Mouse (Mus musculus) heart, embryonic 12.5 days (tissue): Measurements from ENCODE around the gene Anks1b. TPM values are rescaled to one million over a fixed set of nuclear protein-coding genes. Genes with fewer than 3 reads are reported as not detected.

Experiments
- ATAC-seq: fragments of 200-750 bp; cut with Nextera tagmentation; 2 replicates; pipeline ENCODE4 v1.8.0; 2017; ENCODE audit warnings: moderate TSS enrichment, moderate library complexity; ENCODE audit not compliant: insufficient number of reproducible peaks, low FRiP score
- H3K27ac ChIP-seq: fragments of 300-500 bp; sonication (generic); 2 replicates; pipeline ENCODE4 v1.5.1; 2016; ENCODE audit warnings: mild to moderate bottlenecking, moderate library complexity; ENCODE audit not compliant: poor library complexity, severe bottlenecking
- H3K27me3 ChIP-seq: fragments of 300-500 bp; sonication (generic); replicated peaks from 2 replicates; pipeline ENCODE4 v1.6.1; 2016; ENCODE audit warnings: mild to moderate bottlenecking, moderate library complexity
- H3K36me3 ChIP-seq: fragments of 300-500 bp; sonication (generic); 2 replicates; pipeline ENCODE4 v1.6.1; 2016; ENCODE audit warnings: mild to moderate bottlenecking, moderate library complexity
- H3K4me1 ChIP-seq: fragments of 300-500 bp; sonication (generic); replicated peaks from 2 replicates; pipeline ENCODE4 v1.6.1; 2016; ENCODE audit warnings: mild to moderate bottlenecking
- H3K4me2 ChIP-seq: fragments of 300-500 bp; sonication (generic); 2 replicates; pipeline ENCODE4 v1.6.1; 2016; ENCODE audit warnings: mild to moderate bottlenecking, moderate library complexity
- H3K4me3 ChIP-seq: fragments of 300-500 bp; sonication (generic); 2 replicates; pipeline ENCODE4 v1.5.1; 2016; ENCODE audit warnings: mild to moderate bottlenecking
- H3K9ac ChIP-seq: fragments of 300-500 bp; sonication (generic); 2 replicates; pipeline ENCODE4 v1.6.1; 2016; ENCODE audit warnings: mild to moderate bottlenecking, moderate library complexity
- H3K9me3 ChIP-seq: fragments of 300-500 bp; sonication (generic); replicated peaks from 2 replicates; pipeline ENCODE4 v1.6.1; 2016; ENCODE audit warnings: mild to moderate bottlenecking, moderate library complexity
- WGBS: fragments of 180-500 bp; shearing (Covaris S2); methylation state at CpG from one replicate; pipeline ENCODE4 v1.1.7; 2016; 5-methylcytosine and 5-hydroxymethylcytosine counted together
- polyA plus RNA-seq: library from polyadenylated mRNA; unstranded; fragments of >200 nt; fragmentation: Nextera tagmentation; extraction: Ambion mirVana; gene quantifications from 2 replicates; pipeline ENCODE4 v1.2.1, GENCODE M21; 2016

Gene Anks1b
- polyA plus RNA-seq, 1 experiment from 2014 or later = 0.40 TPM

- Histone ChIP-seq H3K27me3 (no peaks in the 10 kb centered on the region), H3K4me1 (no peaks in the 10 kb centered on the region), H3K27ac (no peak overlapping the region), H3K9me3 (no peaks in the 10 kb centered on the region), H3K36me3 (no peaks in the 10 kb centered on the region), H3K4me3 (no peak overlapping the region), H3K9ac (no peak overlapping the region), H3K4me2 (no peak overlapping the region)
- 74% methylated on average over 10 of the region's 10 CpGs for WGBS
- ATAC-seq = no peak
Measured at GRCm38 (mm10) chr10:90674362-90674761, 801.1 kb downstream of the Anks1b start.

DNA sequence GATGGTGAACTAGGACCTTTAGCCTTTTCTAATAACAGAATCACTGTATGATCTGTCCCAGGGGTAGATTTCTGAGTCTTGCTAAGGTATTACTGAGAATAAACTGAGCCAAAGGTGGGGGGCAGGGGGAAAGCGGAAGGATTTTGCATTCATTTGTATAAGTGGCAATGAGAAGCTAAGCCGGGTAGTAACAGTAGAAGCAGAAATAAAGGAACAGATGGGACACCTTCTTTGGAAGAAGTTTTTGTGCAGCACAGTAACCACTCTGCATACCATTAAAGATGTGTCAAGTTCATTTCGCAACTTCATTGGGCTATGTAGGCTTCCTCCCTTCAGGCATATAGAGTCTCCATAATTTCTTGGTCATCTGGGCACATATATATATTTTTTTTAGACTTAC is 804.1 kb downstream of the Anks1b start:
- Histone ChIP-seq H3K4me1 (no peaks in the 10 kb centered on the region), H3K9me3 (no peaks in the 10 kb centered on the region), H3K36me3 (no peaks in the 10 kb centered on the region), H3K27me3 (no peaks in the 10 kb centered on the region), H3K27ac (no peak overlapping the region), H3K9ac (no peak overlapping the region), H3K4me2 (no peak overlapping the region), H3K4me3 (no peak overlapping the region)
- WGBS = 80% methylated on average over 3 of the region's 3 CpGs
- no peak for ATAC-seq

GRCm38 (mm10) chr10:90679713-90680470 is 806.6 kb downstream of the Anks1b start:
- H3K4me1 ChIP-seq = no peaks in the 10 kb centered on the region
- WGBS = 87% methylated on average over 10 of the region's 10 CpGs
- H3K27ac ChIP-seq = no peak overlapping the region
- H3K36me3 ChIP-seq = no peaks in the 10 kb centered on the region
- H3K4me2 ChIP-seq = no peak overlapping the region
- no peak for ATAC-seq
- no peaks in the 10 kb centered on the region for H3K9me3 ChIP-seq
- H3K9ac ChIP-seq = no peak overlapping the region
- H3K4me3 ChIP-seq = no peak overlapping the region
- no peaks in the 10 kb centered on the region for H3K27me3 ChIP-seq

GRCm38 (mm10) chr10:90683813-90684212 is 810.5 kb downstream of the Anks1b start:
- no peak for ATAC-seq
- 53% methylated on average over 3 of the region's 3 CpGs for WGBS
- Histone ChIP-seq H3K27me3 (no peaks in the 10 kb centered on the region), H3K36me3 (no peaks in the 10 kb centered on the region), H3K4me3 (no peak overlapping the region), H3K4me1 (no peaks in the 10 kb centered on the region), H3K9ac (no peak overlapping the region), H3K9me3 (no peaks in the 10 kb centered on the region), H3K27ac (no peak overlapping the region), H3K4me2 (no peak overlapping the region)

DNA sequence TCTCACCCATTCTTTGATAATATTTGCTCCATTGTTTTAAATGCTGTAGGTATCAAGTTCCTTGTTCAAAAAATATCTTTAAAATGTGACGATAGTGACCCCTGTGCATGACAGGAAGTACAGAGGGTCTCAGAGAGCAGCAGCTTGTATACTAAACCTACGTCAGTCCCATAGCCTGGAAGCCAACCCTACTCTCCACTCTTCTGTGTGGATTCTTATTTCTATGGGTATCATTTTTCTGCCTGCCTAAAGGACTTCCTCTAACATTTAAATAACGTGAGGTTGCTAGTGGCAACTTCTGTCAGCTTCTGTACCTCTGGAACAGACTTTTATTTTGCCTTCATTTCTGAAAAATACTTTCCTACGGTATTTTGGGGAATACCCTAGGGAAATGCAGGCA is 812.1 kb downstream of the Anks1b start:
- Histone ChIP-seq H3K4me3 (no peak overlapping the region), H3K4me1 (no peaks in the 10 kb centered on the region), H3K9ac (no peak overlapping the region), H3K9me3 (no peaks in the 10 kb centered on the region), H3K36me3 (no peaks in the 10 kb centered on the region), H3K4me2 (no peak overlapping the region), H3K27me3 (no peaks in the 10 kb centered on the region), H3K27ac (no peak overlapping the region)
- ATAC-seq = no peak
- WGBS = 69% methylated on average over 4 of the region's 4 CpGs

DNA sequence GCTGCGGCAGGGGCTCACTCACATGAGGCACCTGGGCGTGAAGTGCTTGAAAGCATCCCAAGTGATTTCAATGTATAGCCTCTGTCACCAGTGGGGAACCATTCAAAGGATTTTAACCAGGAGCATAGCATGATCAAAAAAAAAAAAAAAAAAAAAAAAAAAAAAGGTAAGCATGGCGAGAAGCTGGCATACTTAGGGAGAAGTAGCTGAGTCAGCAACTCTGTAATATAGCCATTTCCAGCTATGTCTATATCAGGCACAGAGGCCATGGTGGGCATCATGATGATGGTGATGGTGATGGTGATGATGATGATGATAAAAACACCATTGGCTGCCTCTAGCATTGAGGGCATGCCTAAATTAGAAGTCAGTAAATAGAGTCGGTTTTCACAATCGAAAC is 814.8 kb downstream of the Anks1b start:
- 89% methylated on average over 5 of the region's 5 CpGs for WGBS

DNA sequence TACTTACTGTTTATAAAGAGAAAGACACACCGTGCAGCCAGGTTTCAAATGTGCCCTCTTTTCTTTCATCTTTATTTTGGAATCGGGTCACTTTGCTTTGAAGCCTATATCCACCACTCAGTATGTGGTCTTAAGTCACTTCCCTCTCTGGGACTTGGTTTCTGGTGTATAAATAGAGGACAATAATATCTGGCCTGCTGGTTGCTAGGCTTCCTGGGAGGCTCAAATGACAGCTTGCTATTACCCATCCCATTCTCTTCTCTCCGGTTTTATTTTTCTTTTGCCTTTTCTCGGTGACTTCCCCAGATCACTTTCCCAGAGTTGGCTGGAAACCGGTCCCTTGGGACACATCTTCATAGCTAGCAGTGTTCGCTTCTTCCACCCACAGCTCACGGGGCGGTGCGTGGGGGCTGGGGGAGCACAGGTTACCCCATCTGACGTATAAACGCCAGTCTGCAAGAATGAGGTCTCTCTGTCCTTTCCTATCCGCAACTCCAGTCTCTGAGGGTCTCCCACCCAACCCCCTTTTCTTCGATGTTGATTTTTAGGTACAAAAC is 815.5 kb downstream of the Anks1b start:
- no peaks in the 10 kb centered on the region for H3K27me3 ChIP-seq
- no peaks in the 10 kb centered on the region for H3K36me3 ChIP-seq
- no peak for ATAC-seq
- 83% methylated on average over 13 of the region's 13 CpGs for WGBS
- H3K27ac ChIP-seq = no peak overlapping the region
- no peak overlapping the region for H3K4me2 ChIP-seq
- no peaks in the 10 kb centered on the region for H3K4me1 ChIP-seq
- H3K9me3 ChIP-seq = no peaks in the 10 kb centered on the region
- H3K4me3 ChIP-seq = no peak overlapping the region
- no peak overlapping the region for H3K9ac ChIP-seq

More for the DNA sequence above, 814.8 kb downstream of the Anks1b start:
- H3K27ac ChIP-seq = no peak overlapping the region
- H3K36me3 ChIP-seq = no peaks in the 10 kb centered on the region
- no peaks in the 10 kb centered on the region for H3K27me3 ChIP-seq
- ATAC-seq = no peak
- H3K4me3 ChIP-seq = no peak overlapping the region
- H3K4me2 ChIP-seq = no peak overlapping the region
- no peaks in the 10 kb centered on the region for H3K9me3 ChIP-seq
- H3K9ac ChIP-seq = no peak overlapping the region
- H3K4me1 ChIP-seq = no peaks in the 10 kb centered on the region

DNA sequence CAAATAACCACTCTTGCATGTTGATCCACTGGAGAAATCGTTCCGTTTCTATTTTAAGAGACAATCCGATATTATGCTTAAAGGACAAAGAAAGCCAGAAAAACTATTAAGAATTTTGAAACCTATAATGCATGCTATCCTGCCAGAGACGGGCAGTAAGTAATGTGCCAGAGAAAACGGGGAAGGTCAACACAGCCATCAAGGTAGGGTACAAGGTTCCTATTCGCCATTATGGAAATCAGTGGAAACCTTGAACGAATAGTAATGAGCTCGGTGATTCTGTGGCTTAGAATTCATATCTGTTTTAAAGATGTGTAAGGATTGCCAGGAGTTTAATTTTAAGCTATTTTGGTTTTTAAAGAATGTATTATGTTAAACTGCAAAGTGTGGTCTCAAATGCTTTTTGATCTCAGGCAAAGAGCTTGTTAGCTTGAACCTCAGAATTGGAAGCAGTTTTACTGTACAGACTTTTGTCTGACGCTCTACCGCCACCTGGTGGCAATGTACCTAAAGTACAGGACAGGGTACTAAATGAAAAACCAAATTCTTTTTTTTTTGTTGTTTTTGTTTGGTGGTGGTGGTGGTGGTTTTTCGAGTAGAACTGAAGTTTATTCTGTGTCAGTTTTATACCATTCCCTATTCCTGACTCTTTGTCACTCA is 816.7 kb downstream of the Anks1b start:
- no peak overlapping the region for H3K4me2 ChIP-seq
- no peak for ATAC-seq
- no peak overlapping the region for H3K27ac ChIP-seq
- H3K4me3 ChIP-seq = no peak overlapping the region
- H3K9me3 ChIP-seq = no peaks in the 10 kb centered on the region
- no peaks in the 10 kb centered on the region for H3K4me1 ChIP-seq
- WGBS = 56% methylated on average over 11 of the region's 11 CpGs
- H3K36me3 ChIP-seq = no peaks in the 10 kb centered on the region
- H3K9ac ChIP-seq = no peak overlapping the region
- no peaks in the 10 kb centered on the region for H3K27me3 ChIP-seq

- Histone ChIP-seq H3K4me2 (no peak overlapping the region), H3K4me3 (no peak overlapping the region), H3K4me1 (0 out of 2 replicates have a peak, but pooled peaks cover 4% of the 10 kb centered on the region), H3K9me3 (no peaks in the 10 kb centered on the region), H3K27me3 (no peaks in the 10 kb centered on the region), H3K36me3 (no peaks in the 10 kb centered on the region), H3K9ac (no peak overlapping the region), H3K27ac (no peak overlapping the region)
- no peak for ATAC-seq
- WGBS = 68% methylated on average over 5 of the region's 5 CpGs
Measured at GRCm38 (mm10) chr10:90696687-90697086, 823.4 kb downstream of the Anks1b start.

DNA sequence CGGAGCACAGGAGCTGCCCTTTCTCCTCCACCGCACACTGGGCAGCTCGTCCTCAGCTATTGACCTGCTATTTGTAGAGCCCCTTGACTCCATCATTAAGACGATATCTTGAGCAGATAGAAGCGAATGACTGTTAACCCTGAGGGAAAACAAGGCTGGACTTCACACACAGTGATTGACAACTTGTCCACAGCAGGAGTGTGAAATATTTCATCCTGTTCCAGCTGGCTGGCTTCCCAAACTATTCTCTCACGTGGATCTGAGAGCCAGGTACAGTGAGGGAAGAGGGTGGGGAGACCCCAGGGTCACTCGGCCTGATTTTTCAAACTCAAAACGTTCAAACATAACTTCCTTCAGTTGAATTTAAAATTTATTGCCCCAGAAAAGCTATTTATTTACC is 824.1 kb downstream of the Anks1b start:
- Histone ChIP-seq H3K9ac (no peak overlapping the region), H3K9me3 (no peaks in the 10 kb centered on the region), H3K4me2 (no peak overlapping the region), H3K4me1 (0 out of 2 replicates have a peak, but pooled peaks cover 4% of the 10 kb centered on the region), H3K4me3 (no peak overlapping the region), H3K27me3 (no peaks in the 10 kb centered on the region), H3K36me3 (no peaks in the 10 kb centered on the region), H3K27ac (no peak overlapping the region)
- ATAC-seq = no peak
- 41% methylated on average over 8 of the region's 8 CpGs for WGBS

- Histone ChIP-seq H3K36me3 (no peaks in the 10 kb centered on the region), H3K4me3 (no peak overlapping the region), H3K4me1 (0 out of 2 replicates have a peak, but pooled peaks cover 4% of the 10 kb centered on the region), H3K4me2 (no peak overlapping the region), H3K9ac (no peak overlapping the region), H3K27ac (no peak overlapping the region), H3K27me3 (no peaks in the 10 kb centered on the region), H3K9me3 (no peaks in the 10 kb centered on the region)
- no peak for ATAC-seq
- 77% methylated on average over 12 of the region's 12 CpGs for WGBS
Measured at GRCm38 (mm10) chr10:90699211-90699610, 825.9 kb downstream of the Anks1b start.
